Mouse (Mus musculus) testis, postnatal 10 days (tissue): ENCODE results near the gene Lima1.
"Not testable (repeated sequence)": the region's sequence is repeated elsewhere in the genome, so short reads cannot be mapped to it uniquely, and the experiment has no call there.

ENCODE experiments used
- DNase-seq: peaks from one replicate; pipeline ENCODE4 v3.0.0; 2021; ENCODE audit warnings: low spot score

Gene Lima1

DNA sequence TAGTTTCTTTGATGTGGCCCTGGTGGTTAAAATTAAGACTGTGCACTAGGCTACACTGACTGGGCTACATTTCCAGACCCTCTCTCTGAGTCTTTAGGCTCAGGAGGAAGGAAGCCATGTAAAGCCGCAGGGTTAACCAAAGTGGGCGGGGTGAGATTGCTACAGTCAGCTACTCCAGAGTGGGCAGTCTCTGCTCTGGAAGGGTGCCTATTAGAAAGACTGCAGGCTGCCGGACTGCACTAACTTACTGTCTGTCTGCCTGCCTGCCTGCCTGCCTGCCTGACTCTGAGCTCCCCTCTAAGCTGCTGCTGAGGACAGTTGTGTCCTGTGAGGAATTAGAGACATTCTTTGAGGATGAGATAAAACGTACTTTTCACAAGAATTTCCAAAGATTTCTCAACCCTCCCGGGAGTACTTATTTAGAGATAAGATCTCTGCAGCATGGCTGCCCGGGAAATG lies 72.0 kb downstream of the Lima1 start:
- DNase-seq, result no peak

GRCm38 (mm10) chr15:99801885-99802572 lies 73.2 kb downstream of the Lima1 start:
- DNase-seq, result no peak

DNA sequence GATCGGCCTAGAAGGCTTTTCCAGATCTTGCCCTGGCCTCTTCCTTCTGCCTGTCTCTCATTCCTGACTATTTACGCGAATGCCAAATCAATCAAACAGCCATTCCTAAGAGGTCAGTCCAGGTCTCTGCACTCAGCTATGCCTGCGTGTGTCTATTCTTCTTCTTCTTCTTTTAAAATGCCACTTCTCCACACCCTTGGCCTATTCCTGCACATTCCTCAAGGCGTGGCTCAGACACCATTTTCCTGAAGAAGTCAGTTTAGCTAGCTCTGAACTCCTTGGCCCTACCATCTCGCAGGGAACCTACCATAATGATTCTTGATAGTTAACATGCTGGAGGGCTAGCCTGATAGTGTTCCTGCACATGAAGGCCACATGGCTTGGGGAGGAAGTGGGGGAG lies 75.5 kb downstream of the Lima1 start:
- no peak for DNase-seq

DNA sequence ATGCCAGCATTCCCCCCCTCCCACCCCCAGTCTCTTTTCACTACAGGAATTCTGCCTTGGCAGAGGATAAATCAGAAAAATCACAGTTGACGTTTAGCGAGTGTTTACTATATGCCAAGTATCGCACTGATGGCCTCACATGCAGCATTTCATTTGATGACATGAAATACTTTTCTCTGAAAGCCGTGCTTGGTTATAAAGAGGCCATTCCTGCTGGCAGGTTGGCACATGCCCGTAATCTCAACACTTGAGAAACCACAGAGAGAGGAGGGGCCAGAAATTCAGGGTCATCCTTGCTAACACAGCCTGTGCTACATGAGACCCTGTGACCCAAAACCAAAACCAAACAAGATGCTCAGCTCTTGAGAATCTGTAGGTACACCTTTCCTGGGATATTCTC lies 77.4 kb downstream of the Lima1 start:
- DNase-seq, result no peak

DNA sequence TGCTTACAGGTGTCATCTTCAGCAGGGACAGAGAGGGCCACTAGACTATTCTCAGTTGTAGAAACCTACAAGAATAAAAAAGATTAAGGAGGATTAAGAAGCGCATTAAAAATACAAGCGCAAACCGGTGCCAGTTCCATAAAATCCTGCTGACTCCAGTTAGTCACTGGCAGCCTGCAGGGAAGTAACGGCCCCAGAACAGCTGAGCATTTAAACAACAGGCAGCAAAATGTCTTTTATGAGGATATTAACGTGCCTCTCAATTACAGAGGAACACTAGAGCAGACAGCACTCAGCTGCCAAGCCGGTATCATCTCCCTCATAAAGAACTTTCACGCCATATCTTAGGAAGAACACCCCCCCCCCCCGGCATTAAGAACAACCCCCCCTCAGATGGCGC lies 78.5 kb downstream of the Lima1 start:
- no peak for DNase-seq

DNA sequence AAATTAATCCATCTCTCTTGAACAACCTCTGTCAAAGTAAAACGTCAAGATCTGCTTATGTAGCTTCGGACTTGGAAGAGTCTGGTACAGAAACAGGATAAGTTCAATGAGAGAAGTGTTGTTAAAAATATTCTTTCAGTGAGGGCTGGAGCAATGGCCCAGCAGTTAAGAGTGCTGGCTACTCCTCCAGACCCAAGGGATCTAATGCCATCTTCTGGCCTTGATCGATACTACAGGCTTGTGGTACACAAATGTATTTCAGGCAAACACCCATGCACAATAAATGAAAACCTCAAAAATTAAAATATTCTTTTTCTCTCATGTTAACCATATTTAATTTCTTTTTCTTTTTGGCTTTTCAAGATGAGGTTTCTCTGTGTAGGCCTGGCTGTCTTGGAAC lies 79.2 kb downstream of the Lima1 start:
- DNase-seq, result peak; percentile 50

DNA sequence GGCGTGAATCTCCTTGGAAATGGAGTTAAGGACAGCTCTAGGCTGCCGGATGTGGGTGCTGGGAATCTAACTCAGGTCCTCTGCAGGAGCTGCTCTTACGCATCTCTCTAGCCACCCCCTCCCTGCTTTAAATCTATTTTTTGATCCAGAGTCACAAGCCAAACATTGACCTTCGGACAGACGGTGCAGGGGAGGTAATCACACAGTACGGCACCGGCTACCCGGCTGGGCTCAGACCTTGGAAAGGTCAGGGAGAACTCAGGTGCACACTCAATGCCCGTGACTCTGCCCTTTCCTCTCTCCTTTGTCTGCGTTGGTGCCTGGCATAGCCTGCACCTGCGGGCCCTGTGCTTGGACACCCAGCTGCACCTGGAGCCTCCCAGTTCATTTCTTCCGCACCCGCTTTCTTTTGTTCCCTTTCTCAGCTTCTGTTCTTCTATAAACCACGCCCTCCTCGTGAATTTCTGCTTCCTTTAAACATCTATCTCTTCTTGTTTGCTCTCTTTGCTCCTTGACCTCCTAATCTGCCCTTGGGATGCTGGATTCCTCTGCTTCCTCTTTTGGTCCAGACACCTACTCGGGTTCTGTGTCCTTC lies 82.9 kb downstream of the Lima1 start:
- no peak for DNase-seq

DNA sequence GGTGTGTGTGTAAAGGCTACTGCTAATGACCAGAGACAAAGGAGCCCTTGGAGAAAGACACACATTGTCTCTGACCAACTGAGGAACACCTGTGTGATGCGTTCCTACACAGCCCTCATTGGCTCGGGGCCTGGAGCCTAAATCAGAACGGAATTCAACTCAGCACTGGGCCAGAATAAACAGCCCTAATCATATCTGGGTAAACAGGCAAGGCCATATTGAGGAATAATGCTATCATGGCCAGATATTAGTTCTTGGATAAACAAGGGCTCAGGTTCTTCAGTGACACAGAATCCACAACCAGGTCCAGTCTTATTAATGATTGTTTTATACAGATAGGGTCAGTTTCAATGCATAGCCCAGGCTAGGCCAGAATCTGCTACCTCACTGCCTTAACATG lies 84.3 kb downstream of the Lima1 start:
- DNase-seq, result no peak

GRCm38 (mm10) chr15:99790464-99790863 lies 84.8 kb downstream of the Lima1 start:
- DNase-seq, result no peak

DNA sequence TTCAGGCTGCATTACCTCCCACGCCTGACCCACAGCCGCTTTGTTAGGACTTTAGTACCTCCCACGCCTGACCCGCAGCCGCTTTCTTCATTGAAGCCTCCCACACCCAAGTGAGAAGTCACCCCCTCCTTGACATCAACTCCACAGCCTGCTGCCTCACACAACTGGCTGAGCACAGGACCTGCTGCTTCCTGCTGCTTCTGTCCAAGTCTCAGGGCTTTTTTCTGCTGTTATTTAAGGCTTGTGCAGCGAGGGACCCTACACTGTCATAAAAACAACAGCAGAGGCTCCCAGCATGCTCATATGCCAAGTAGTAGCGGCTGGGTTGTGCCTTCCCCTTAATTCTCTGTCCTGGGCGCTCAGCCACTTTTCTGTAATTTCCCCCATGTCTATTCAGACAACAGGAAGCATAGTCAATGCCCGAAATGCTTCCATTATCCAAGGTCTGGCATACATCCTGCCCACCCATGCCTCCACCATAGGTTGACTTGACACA lies 87.6 kb downstream of the Lima1 start:
- DNase-seq, result peak; percentile 51

DNA sequence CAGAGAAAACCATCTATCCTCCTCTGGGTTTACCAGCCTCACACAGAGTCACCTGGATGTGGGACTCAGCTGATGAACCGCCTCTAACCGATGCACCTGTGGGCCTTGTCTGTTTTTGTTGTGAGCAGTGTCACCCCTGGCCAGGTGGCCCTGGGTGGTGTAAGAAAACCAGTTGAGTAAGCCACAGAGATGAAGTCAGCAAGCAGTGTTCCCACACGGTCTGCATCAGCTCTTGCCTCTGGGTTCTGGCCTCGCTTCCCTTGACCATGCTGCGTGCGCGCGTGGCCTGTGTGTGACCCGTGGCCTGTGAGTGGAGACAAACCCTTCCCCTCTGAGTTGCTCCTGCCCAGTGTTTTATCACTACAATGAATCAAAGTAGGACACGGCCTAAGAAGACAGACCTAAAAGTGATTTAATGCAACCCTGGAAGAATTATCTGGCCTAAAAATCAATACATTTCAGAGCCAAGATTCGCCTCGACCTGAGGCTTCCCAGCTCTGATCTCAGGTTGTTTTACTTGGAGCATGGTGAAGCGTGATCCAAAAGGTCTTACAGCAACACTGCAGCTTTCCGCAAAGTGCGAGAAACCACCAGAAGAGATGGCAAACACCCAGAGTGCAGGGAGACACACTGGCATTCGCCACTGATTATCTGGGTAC lies 96.5 kb downstream of the Lima1 start:
- no peak for DNase-seq

DNA sequence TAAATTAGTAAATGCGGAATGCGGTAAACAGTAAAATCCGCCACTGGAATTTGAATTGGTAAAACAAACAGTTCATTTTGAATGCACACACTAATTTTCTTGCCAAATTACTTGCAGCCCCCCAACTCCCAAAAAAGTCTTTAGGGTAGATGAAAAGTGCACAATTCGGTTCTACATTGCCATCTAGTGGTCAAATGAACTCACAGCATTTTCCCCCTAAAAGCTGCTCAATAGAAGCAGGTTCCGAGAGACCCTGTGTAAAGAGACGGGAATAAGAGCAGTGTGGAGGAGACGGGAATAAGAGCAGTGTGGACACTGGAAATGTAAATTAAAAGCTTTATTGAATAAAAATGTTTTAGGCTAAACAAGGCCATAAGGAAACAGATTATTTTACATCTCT lies 97.1 kb downstream of the Lima1 start:
- DNase-seq, result no peak

DNA sequence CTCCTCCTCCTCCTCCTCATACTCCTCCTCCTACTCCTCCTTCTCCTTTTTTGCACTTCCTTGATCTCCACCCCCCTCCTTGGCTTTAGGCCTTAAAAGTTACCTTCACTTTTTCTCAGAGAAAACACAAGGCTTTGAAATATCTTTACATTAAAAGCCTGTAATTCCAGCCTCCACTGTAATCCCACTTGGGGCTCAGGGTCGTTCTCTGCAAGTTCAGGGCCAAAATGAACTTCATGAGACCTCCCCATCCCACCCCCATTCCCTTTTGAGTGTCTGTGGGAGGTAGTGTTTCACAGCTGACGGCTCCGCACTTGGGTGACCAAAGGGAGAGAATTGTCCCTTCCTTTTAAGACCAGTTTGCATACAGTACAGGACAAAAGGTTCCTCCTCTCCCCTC lies 102.3 kb downstream of the Lima1 start:
- no peak for DNase-seq

DNA sequence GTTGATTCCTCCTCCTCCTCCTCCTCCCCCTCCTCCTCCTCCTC lies 102.6 kb downstream of the Lima1 start, which contains the start of gene Cers5:
Cers5 (minus strand) TSS at position 5 of the 44 bp plus-strand sequence.
- not testable (repeated sequence) for DNase-seq

GRCm38 (mm10) chr15:99772277-99772880 lies 102.9 kb downstream of the Lima1 start:
- DNase-seq, result peak; percentile 91

GRCm38 (mm10) chr15:99771601-99772276 lies 103.5 kb downstream of the Lima1 start:
- no peak for DNase-seq

DNA sequence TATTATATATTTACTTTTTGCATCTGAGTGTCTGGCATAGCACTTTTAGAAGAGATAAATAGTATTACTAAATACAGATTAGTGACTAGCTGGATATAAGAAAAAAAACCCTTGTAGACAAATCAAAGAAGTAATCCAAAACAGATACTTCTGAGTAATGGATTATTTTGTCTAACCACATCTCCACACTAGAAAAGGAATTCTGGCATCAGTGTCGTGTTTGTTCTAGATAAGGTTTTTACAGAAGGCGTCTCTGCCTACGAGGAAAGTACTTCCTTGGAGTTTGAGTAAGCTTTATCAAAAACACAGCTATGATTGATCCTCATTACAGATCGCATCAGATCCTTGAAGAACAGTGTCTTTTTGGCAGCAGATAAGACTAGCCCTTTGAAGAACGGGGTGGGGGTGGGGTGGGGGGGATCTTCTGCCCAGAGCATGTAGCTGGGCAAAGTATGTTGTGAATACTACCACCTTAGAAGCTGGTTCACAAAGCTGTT lies 104.2 kb downstream of the Lima1 start:
- DNase-seq, result no peak

GRCm38 (mm10) chr15:99768761-99769160 lies 106.5 kb downstream of the Lima1 start:
- no peak for DNase-seq

GRCm38 (mm10) chr15:99767467-99767866 lies 107.8 kb downstream of the Lima1 start:
- no peak for DNase-seq

GRCm38 (mm10) chr15:99754204-99754603 lies 121.1 kb downstream of the Lima1 start:
- no peak for DNase-seq

DNA sequence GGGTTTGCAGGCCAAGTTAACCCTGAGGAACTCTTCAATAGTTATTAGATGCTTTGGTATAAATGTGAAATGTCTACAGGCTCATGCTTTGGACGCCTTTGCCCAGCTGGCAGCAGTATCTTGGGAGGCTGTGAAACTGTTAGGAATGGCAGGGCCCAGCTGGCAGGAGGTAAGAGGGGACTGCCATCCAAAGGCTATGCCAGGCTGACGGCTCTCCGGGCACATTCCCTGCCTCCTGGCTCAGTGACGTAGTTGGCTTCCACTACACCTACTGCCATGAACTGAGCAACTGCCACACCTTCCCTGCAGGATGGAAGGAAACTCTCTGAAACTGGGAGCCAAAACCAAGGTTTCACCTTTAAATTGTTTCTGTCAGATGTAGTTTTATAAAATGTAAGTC lies 135.0 kb downstream of the Lima1 start:
- no peak for DNase-seq

GRCm38 (mm10) chr15:99736675-99737074 lies 138.6 kb downstream of the Lima1 start:
- no peak for DNase-seq

DNA sequence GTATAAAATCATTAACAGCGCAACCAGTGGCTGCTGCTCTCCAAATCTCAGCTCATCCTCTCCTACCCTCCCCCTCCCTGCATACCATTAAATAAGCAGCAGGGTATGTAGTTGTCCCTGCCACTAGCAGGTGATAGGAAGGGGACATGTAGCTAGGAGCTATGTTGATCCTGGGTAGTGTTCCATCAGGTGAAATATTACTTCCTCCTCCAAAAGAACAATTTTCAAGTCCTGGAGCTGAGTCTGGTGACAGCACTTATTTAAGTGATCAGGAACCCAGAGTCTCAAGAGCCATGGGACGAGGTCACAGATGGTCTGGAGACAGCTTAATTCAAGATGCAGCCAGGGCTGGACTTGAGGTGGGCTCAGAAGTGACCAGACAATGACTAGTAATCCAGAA lies 139.6 kb downstream of the Lima1 start:
- peak; percentile 100 for DNase-seq
